Mouse (Mus musculus): Measurements from ENCODE around the gene Ttc7b. TPM values are rescaled to one million over a fixed set of nuclear protein-coding genes. Genes with fewer than 3 reads are reported as not detected.

Ttc7b gene
- polyA plus RNA-seq, 1 experiment: not detected

DNA sequence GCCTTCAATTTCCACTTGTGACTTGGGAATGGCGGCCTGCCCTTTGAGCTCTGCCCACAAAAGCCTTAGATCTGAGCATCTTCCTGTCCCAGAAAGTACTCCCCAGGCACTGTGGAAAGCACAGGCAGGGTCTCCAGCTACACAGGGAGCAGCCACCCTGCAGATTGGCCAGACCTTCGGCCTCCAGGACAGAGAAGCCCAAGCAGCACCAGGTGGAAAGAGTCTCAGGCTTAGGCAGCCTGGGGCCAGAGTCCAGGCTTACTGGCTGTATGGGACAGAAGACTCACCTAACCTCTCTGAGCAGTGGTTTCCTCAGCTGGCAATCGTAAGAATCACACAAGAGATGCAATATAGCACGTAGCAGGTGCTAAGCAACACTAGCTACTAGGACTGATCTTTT lies 17.0 kb downstream of the Ttc7b start:
- no peak overlapping the region for H3K27ac ChIP-seq (ENCODE audit: insufficient read depth, low read depth, low read length)
- H3K4me1 ChIP-seq (ENCODE audit: control insufficient read depth, insufficient read depth, low read length): peaks cover 10% of the 10 kb centered on the region
- WGBS: 74% methylated on average over 4 of the region's 4 CpGs
- H3K4me3 ChIP-seq (ENCODE audit: insufficient read depth, low read depth, low read length): no peak overlapping the region
- TF ChIP-seq POLR2A (IDR thresholded peaks at IDR 0.05; ENCODE audit: insufficient read depth, low read depth, low read length) (no peak), CTCF (IDR thresholded peaks at IDR 0.05; ENCODE audit: insufficient read depth, low read depth, low read length) (no peak)

DNA sequence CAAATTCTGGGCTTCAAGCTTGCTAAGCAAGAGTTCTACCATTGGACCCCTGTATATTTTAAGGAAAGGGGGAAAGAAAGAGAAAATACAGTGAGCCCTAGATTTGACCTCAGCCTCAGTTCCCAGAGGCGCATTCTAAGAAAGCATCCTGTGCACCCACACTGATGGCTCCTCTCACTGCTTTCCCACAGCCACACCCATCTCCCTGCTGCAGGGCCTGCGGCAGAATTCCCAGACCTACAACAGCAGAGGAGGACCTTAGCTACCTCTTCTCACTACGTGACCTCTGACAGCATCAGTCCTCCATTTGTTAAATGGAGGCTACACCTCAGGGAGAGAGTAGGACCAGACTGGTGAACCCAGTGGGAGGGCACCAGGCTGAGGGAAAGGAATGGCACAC lies 18.1 kb downstream of the Ttc7b start:
- no peak overlapping the region for H3K4me3 ChIP-seq (ENCODE audit: insufficient read depth, low read depth, low read length)
- TF ChIP-seq POLR2A (IDR thresholded peaks at IDR 0.05; ENCODE audit: insufficient read depth, low read depth, low read length): no peak
- no peak for TF ChIP-seq CTCF (IDR thresholded peaks at IDR 0.05; ENCODE audit: insufficient read depth, low read depth, low read length)
- H3K4me1 ChIP-seq (ENCODE audit: control insufficient read depth, insufficient read depth, low read length): peaks cover 10% of the 10 kb centered on the region
- no peak overlapping the region for H3K27ac ChIP-seq (ENCODE audit: insufficient read depth, low read depth, low read length)
- 79% methylated on average over 3 of the region's 3 CpGs for WGBS

DNA sequence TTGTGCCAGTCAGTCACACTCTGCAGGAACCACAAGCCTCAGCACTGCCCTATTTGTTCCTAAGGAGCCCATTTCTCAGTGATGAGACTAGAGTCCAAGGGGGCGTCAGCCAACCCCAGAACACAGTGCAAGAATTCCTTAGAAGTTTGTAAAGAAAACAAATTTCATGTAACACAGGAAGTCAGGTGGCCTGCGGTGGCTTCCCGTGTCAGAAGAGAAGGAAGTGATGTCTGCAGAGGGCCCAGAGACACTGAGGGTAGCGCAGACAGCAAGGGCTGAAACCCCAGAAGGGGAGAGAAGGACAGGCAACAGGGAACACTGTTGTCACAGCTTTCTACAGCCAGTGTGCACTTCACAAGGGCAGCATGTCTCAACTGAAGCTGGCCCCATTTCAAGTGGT lies 19.4 kb downstream of the Ttc7b start:
- TF ChIP-seq CTCF (IDR thresholded peaks at IDR 0.05; ENCODE audit: insufficient read depth, low read depth, low read length) (no peak), POLR2A (IDR thresholded peaks at IDR 0.05; ENCODE audit: insufficient read depth, low read depth, low read length) (no peak)
- peaks cover 10% of the 10 kb centered on the region for H3K4me1 ChIP-seq (ENCODE audit: control insufficient read depth, insufficient read depth, low read length)
- WGBS: 75% methylated on average over 4 of the region's 4 CpGs
- H3K27ac ChIP-seq (ENCODE audit: insufficient read depth, low read depth, low read length): no peak overlapping the region
- H3K4me3 ChIP-seq (ENCODE audit: insufficient read depth, low read depth, low read length): no peak overlapping the region

DNA sequence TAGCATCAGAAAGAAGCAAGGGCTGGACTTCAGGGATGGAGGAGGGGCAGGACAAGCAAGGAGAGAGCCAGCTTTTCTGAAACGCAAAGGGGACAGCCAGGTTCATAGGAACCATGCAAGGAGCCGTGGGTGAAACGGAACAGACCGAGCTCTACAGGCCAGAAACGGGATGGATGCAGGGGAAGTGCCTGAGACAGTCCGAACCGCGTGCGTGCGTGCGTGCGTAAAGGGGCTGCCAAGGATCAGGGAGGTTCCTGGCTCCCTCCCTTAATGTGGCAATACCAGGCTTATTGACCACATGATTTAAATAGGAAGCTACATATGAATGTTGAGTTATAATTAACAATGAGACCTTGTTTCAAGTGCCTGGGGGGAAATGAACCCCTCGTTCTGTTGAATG lies 21.2 kb downstream of the Ttc7b start:
- Histone ChIP-seq H3K4me1 (ENCODE audit: control insufficient read depth, insufficient read depth, low read length) (peaks cover 7% of the 10 kb centered on the region), H3K4me3 (ENCODE audit: insufficient read depth, low read depth, low read length) (no peak overlapping the region), H3K27ac (ENCODE audit: insufficient read depth, low read depth, low read length) (no peak overlapping the region)
- WGBS: 87% methylated on average over 13 of the region's 13 CpGs
- TF ChIP-seq POLR2A (IDR thresholded peaks at IDR 0.05; ENCODE audit: insufficient read depth, low read depth, low read length) (no peak), CTCF (IDR thresholded peaks at IDR 0.05; ENCODE audit: insufficient read depth, low read depth, low read length) (no peak)

DNA sequence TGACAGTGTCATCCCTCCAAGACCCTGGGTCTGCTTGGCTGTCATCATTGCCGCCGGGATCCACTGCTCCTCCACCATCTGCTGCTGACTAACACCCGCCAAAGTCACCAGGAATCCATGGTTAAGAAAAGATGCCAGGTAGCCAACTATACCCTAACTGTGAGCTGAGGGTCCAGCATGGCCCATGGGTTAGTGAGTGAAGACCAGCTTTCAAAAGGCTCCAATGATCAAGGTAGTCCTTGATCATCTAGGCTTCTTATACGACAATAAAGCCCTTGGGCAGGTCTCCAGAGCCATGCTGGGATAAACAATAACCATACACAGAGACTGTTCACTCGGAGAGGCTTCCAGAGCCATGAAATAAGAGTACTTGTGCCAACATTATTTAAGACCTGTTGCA lies 22.6 kb downstream of the Ttc7b start:
- 81% methylated on average over 5 of the region's 5 CpGs for WGBS
- no peak overlapping the region for H3K4me3 ChIP-seq (ENCODE audit: insufficient read depth, low read depth, low read length)
- no peak overlapping the region for H3K27ac ChIP-seq (ENCODE audit: insufficient read depth, low read depth, low read length)
- H3K4me1 ChIP-seq (ENCODE audit: control insufficient read depth, insufficient read depth, low read length): no peaks in the 10 kb centered on the region
- TF ChIP-seq POLR2A (IDR thresholded peaks at IDR 0.05; ENCODE audit: insufficient read depth, low read depth, low read length) (no peak), CTCF (IDR thresholded peaks at IDR 0.05; ENCODE audit: insufficient read depth, low read depth, low read length) (no peak)

DNA sequence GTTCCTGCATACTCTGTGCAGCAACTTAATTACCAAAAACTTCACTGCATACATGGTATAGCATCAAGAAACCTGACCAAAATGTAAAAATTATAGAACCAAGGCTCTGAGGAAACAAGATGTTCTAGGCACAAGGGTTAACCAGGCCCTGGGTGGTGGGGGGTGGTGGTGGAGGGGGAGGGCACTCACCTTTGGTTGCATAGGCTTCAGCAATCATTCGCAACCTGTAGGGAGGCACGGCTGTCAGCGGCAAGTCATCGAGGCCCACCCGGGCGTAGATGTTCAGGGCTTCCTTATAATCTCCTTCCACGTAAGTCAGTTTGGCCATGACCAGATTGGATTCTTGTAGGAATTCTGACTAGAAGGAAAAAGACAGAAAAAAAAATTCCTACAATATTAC lies 25.5 kb downstream of the Ttc7b start:
- Histone ChIP-seq H3K4me3 (ENCODE audit: insufficient read depth, low read depth, low read length) (no peak overlapping the region), H3K27ac (ENCODE audit: insufficient read depth, low read depth, low read length) (no peak overlapping the region), H3K4me1 (ENCODE audit: control insufficient read depth, insufficient read depth, low read length) (peaks cover 4% of the 10 kb centered on the region; the same call in 1 of the 2 replicates)
- no peak for TF ChIP-seq POLR2A (IDR thresholded peaks at IDR 0.05; ENCODE audit: insufficient read depth, low read depth, low read length)
- TF ChIP-seq CTCF (IDR thresholded peaks at IDR 0.05; ENCODE audit: insufficient read depth, low read depth, low read length): no peak
- WGBS: 97% methylated on average over 7 of the region's 7 CpGs

DNA sequence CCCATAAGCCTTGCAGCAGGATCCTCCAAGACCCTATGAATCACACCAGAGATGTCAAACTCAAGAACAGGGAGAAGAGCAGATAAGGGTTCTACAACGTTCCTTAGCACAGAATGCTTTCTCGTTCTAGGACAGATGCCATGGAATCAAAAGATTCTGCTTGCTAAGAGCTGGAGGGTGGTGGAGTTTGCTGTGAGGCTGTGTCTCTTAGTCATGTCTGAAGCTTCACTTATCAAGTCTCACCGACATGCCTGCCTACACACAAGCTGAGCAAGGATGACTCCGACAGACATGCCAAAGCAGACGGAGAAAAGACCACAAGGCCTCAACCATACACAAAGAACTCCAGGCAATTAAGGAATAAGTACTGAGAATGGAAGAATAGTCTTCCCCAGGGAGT lies 27.4 kb downstream of the Ttc7b start:
- peaks cover 4% of the 10 kb centered on the region; the same call in 1 of the 2 replicates for H3K4me1 ChIP-seq (ENCODE audit: control insufficient read depth, insufficient read depth, low read length)
- 64% methylated on average over 5 of the region's 5 CpGs for WGBS
- TF ChIP-seq POLR2A (IDR thresholded peaks at IDR 0.05; ENCODE audit: insufficient read depth, low read depth, low read length) (no peak), CTCF (IDR thresholded peaks at IDR 0.05; ENCODE audit: insufficient read depth, low read depth, low read length) (no peak)
- no peak overlapping the region for H3K27ac ChIP-seq (ENCODE audit: insufficient read depth, low read depth, low read length)
- H3K4me3 ChIP-seq (ENCODE audit: insufficient read depth, low read depth, low read length): no peak overlapping the region

DNA sequence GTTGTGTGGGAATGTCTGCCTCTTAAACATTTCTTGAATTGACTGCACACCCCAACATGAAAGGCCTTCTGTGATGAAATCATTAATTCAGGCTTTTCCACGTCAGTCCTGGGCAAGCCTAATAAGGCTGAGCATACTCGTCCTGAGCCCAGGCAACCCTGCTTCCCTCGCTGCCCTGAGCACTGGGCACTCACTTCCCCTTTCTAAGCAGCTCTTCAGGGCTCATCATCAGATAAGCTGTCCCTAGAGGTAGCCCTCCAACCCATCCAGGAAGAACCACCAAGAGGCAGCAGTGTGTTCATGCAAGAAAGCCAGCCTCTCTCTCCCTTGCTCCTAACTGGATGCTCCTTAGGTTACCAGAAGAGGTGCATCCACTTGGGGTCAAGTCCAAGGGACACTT lies 27.9 kb downstream of the Ttc7b start:
- Histone ChIP-seq H3K27ac (ENCODE audit: insufficient read depth, low read depth, low read length) (no peak overlapping the region), H3K4me1 (ENCODE audit: control insufficient read depth, insufficient read depth, low read length) (peaks cover 4% of the 10 kb centered on the region; the same call in 1 of the 2 replicates), H3K4me3 (ENCODE audit: insufficient read depth, low read depth, low read length) (no peak overlapping the region)
- no peak for TF ChIP-seq POLR2A (IDR thresholded peaks at IDR 0.05; ENCODE audit: insufficient read depth, low read depth, low read length)
- TF ChIP-seq CTCF (IDR thresholded peaks at IDR 0.05; ENCODE audit: insufficient read depth, low read depth, low read length): no peak
- 86% methylated on average over 3 of the region's 3 CpGs for WGBS

DNA sequence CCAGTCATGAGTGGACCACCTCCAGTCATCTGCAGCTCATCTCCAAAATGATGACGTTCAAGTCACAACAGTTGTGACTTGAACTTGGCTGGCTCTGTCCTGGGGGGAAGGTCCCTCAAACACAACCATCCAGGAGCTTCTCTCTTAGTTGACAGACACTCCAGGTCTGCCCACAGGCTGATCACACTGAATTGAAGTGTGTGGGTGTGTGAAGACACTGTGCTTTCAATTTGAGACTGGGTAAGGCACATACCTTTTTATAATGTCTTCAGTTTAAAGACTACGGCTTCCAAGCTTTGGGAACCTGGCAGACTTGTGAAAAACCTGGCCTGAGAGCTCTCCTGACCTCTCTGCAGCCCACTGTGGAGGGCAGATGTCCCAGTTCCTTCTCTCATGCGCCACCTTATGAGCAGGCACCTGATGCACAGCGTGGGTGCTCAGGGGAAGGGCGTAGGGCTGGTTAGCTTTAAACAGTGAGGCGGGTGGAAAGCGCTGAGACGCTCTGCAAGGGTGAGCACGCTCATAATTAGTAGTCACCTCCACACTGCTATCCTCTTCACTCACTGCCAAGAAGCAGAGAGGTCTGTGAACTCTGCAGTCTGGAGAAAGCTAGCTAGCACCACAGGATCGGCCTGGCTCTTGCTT lies 28.5 kb downstream of the Ttc7b start:
- Histone ChIP-seq H3K4me3 (ENCODE audit: insufficient read depth, low read depth, low read length) (no peak overlapping the region), H3K27ac (ENCODE audit: insufficient read depth, low read depth, low read length) (no peak overlapping the region), H3K4me1 (ENCODE audit: control insufficient read depth, insufficient read depth, low read length) (peaks cover 4% of the 10 kb centered on the region; the same call in 1 of the 2 replicates)
- 86% methylated on average over 10 of the region's 10 CpGs for WGBS
- TF ChIP-seq CTCF (IDR thresholded peaks at IDR 0.05; ENCODE audit: insufficient read depth, low read depth, low read length) (no peak), POLR2A (IDR thresholded peaks at IDR 0.05; ENCODE audit: insufficient read depth, low read depth, low read length) (no peak)
